Mouse (Mus musculus) adrenal gland, postnatal 10 days (tissue): ENCODE results near the gene Gm47969. TPM values are rescaled to one million over a fixed set of nuclear protein-coding genes. Genes with fewer than 3 reads are reported as not detected.
"Not testable (repeated sequence)": the region's sequence is repeated elsewhere in the genome, so short reads cannot be mapped to it uniquely, and the experiment has no call there.

ENCODE experiments used
- DNase-seq: peaks from one replicate; pipeline ENCODE4 v3.0.0; 2021; ENCODE audit warnings: mixed read lengths
- long read RNA-seq, 2 experiments: library from polyadenylated mRNA; stranded (forward); transcript quantifications; one replicate each; pipeline ENCODE4 v2.0.0; 2021
- total RNA-seq, 2 experiments: library from RNA; stranded (reverse); gene quantifications; 2 replicates each; pipeline ENCODE4 v1.2.3; 2021

The Gm47969 gene
- not detected for total RNA-seq
- long read RNA-seq, experiment 1: 0 reads
- long read RNA-seq, experiment 2: 0 reads

DNA sequence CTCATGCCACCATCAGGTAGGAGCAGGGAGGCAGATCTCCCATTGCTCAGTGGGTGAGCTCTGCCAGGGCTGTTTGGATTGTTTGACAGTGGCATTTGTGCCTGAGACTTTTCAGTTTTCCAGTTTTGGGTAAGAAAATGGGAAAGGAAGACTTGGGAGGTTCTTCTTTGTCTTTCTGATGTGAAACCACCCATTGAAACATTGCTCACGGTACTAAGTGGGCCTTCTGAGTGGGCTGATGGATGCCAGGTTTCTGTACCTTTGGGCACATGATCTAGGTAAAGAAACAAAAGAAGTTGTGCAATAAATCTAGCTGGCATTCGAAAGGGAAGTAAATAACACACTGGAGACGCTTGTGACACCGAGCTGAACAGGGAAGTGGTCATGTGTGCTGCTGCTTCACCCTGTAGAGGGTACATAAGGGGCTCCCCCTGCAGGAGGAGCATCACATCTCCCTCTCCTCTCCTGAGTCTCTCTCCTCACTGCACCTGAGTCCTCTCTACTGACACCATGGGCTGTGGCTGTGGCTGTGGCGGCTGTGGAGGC, at the start of gene Gm47969:
Gene Gm47969 (plus strand): TSS at position 51 of the 546 bp plus-strand sequence.
- no peak for DNase-seq

- not testable (repeated sequence) for DNase-seq
These were observed 44.4 kb upstream of the Gm47969 start, which contains the start of gene Gm47959 for GRCm38 (mm10) chr1:83000306-83000705. Gene Gm47959, plus strand, starts transcription at chr1:83000548.

GRCm38 (mm10) chr1:83006218-83007179, 38.2 kb upstream of the Gm47969 start:
- no peak for DNase-seq

DNA sequence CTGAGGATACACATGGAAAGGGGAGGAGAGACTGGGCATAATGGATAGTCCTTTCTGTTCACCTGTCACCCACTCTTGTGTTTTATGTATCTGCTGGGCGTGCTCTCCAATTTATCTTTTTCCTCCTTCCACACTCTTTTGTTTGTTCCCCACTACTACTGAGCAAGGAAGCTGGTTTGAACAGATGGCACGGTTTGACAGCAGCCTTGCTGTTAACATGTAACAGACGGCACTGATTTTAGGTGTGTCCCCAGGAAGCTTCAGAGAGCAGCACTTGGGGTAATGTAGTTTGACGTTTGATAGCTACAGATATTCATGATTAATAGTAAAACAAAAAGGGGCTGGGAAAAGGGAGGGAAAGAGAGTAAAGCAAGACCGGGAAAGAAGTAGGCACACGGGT, 37.3 kb upstream of the Gm47969 start:
- DNase-seq: no peak

GRCm38 (mm10) chr1:83014477-83014876, 30.3 kb upstream of the Gm47969 start:
- no peak for DNase-seq

GRCm38 (mm10) chr1:83015329-83015879, 29.3 kb upstream of the Gm47969 start:
- no peak for DNase-seq

- DNase-seq: no peak
These were observed 28.2 kb upstream of the Gm47969 start for GRCm38 (mm10) chr1:83016556-83016955.

- DNase-seq: no peak
These were observed 12.8 kb upstream of the Gm47969 start for GRCm38 (mm10) chr1:83031950-83032349.

GRCm38 (mm10) chr1:83032508-83032907, 12.2 kb upstream of the Gm47969 start:
- no peak for DNase-seq

DNA sequence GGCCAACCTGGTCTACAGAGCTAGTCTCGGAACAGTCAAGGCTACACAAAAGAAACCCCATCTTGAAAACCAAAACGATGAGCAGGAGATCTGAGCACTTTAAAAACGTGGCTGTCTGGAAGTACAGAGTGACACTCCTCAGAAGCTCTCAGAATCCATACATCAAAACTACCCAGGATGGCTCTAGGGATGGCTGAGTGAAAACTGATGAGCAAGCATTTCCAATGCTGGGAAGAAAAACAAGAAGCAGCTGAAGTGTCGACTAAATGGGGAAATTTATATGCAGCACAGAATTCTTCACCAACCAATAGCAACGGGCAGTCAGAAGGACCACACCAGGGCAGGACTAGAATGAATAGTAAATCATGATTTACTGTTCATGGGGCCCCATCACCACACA, 10.2 kb upstream of the Gm47969 start:
- DNase-seq: no peak

GRCm38 (mm10) chr1:83036892-83037667, 7.7 kb upstream of the Gm47969 start:
- no peak for DNase-seq

- DNase-seq: peak; percentile 39
These were observed 6.5 kb upstream of the Gm47969 start, which contains the start of gene Slc19a3 for GRCm38 (mm10) chr1:83038109-83038672. Gene Slc19a3, minus strand, starts transcription at chr1:83038448.

- no peak for DNase-seq
These were observed 5.7 kb upstream of the Gm47969 start for GRCm38 (mm10) chr1:83039080-83039479.

DNA sequence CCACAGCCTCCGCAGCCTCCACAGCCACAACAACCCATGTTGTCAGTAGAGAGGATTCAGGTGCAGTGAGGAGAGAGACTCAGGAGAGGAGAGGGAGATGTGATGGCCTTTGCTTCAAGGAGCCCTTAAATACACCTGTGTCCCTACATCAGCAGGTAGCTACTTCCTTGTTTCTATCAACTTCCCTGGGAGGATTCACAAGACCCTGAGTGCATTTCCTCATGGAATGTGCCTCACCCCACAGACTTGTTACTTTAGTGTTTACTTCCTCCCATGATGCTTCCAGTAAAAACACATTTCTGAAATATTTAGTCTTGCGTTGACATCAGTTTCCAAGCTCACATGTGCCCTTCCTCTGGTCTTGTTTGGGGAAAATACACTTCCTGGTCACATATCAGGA, 2.4 kb upstream of the Gm47969 start, which contains the start of gene Krtap28-10:
Gene Krtap28-10 (minus strand): TSS at position 101 of the 400 bp plus-strand sequence.
- no peak for DNase-seq

DNA sequence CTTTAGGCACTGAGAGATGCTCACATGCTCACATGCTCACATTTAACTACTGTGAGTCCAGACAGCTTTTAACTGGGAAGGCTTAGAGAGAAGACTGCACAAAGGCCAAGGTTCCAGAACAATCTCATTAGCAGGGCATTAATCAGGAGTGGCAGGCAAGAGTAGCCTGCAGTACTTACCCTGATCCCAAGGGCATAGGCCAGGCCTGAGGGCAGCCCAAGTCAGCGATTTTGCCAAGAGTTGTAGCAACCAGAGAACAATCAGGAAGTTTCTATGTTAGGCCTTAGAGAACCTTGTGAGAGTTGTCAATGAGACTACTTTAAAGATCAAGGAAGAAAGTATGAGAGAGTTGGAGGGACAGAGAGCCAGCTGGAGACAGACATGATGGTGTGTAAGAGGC, 13.7 kb downstream of the Gm47969 start:
- peak; percentile 22 for DNase-seq

GRCm38 (mm10) chr1:83059278-83059677, 14.5 kb downstream of the Gm47969 start, which contains the start of gene A030005K14Rik:
Gene A030005K14Rik, minus strand, starts transcription at chr1:83059378.
- no peak for DNase-seq

DNA sequence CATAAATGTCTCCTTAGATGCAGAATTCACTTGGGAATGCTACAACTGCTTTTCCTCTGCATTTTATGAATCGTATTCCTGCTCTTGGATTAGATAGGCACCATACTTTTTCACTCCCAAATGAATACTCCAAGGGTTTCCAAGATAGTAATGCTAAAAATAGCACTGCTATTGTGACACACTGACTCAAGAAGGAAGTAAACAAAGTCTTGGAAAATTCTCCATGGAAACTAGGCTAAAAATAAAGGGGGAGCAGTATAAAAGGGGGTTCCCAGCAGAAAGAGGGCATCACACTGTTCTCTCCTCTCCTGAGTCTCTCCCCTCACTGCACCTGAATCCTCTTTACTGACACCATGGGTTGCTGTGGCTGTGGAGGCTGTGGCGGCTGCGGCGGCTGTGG, 15.9 kb downstream of the Gm47969 start, which contains the start of gene Krtap28-13:
Gene Krtap28-13 (plus strand): TSS at position 288 of the 400 bp plus-strand sequence.
- no peak for DNase-seq

DNA sequence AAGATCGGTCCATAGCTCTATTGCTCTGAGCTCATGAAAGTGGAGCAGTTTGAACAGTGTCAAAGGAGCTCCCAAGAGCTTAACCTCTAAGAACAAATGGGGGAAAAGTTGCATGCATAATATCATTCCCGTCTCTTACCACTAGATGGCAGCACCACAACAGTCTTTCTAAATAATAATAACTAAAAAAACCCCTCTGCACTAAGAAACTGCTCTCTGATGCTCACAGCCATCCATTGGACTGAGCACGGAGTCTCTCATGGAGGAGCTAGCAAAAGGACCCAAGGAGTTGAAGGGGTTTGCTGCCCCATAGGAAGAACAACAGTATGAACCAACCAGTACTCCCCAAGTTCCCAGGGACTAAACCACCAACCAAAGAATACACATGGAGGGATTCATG, 20.1 kb downstream of the Gm47969 start:
- DNase-seq: peak; percentile 28

- no peak for DNase-seq
These were observed 21.8 kb downstream of the Gm47969 start for GRCm38 (mm10) chr1:83066577-83066976.

DNA sequence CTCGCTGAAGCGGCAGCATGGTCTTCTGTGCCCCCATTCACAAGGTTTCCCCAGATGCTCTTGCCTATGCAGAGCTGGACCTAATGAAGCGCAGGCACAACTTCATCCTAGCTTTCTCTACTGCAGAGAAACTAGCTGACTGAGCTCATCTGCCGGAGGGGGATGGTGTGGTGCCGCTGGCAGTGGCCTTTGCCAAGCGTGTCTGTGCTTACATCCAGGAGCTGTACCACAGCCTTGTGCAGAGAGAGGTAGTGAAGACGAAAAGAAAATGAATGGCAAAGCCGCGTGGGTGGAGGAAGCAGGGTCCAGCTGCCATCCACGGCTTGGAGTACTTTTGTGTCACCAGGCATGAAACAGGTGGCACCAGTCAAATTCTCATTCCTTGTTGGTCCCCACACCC, 22.5 kb downstream of the Gm47969 start:
- no peak for DNase-seq

- no peak for DNase-seq
These were observed 30.9 kb downstream of the Gm47969 start for GRCm38 (mm10) chr1:83075526-83076189.
